Mouse (Mus musculus): Measurements from ENCODE around the gene Dnah10.

GRCm38 (mm10) chr5:124717969-124718368, 6.9 kb upstream of the Dnah10 start:
- TF ChIP-seq CTCF (IDR thresholded peaks at IDR 0.05; ENCODE audit: low read depth, low read length): no peak
- TF ChIP-seq POLR2A (IDR thresholded peaks at IDR 0.05; ENCODE audit: borderline replicate concordance, low read depth, low read length): no peak

Data from bone marrow macrophage, adult 2 months (primary cell).